Mouse (Mus musculus): ENCODE results near the gene Gm10337. TPM values are rescaled to one million over a fixed set of nuclear protein-coding genes. Genes with fewer than 3 reads are reported as not detected.

Gm10337 gene
- polyA plus RNA-seq, 1 experiment, result not detected

DNA sequence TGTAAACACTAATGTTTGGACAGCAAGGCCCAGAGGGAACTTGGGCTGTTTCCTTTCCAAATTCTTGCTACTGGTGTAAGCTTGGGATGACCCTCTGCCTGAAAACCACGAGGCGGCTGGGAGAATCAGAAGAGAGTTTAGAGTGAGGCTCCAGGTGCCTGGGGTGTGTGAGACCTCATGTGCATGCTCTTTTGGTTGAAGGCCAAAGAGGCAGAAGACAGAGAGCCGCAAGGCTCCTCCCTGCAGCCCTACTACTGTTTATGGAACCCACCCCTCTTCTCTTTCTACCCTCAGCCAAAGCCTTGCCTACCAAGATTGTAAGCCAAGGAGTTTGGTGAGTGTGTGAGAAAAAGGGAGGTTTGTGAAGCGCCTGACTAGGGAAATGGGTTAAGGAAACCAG, 12.3 kb downstream of the Gm10337 start:
- no peak for DNase-seq (ENCODE audit: extremely low spot score in 1 of 2, low spot score in 1 of 2)

- no peak for DNase-seq (ENCODE audit: extremely low spot score in 1 of 2, low spot score in 1 of 2)
Observed at GRCm38 (mm10) chr15:102516293-102516692, 12.8 kb downstream of the Gm10337 start.

DNA sequence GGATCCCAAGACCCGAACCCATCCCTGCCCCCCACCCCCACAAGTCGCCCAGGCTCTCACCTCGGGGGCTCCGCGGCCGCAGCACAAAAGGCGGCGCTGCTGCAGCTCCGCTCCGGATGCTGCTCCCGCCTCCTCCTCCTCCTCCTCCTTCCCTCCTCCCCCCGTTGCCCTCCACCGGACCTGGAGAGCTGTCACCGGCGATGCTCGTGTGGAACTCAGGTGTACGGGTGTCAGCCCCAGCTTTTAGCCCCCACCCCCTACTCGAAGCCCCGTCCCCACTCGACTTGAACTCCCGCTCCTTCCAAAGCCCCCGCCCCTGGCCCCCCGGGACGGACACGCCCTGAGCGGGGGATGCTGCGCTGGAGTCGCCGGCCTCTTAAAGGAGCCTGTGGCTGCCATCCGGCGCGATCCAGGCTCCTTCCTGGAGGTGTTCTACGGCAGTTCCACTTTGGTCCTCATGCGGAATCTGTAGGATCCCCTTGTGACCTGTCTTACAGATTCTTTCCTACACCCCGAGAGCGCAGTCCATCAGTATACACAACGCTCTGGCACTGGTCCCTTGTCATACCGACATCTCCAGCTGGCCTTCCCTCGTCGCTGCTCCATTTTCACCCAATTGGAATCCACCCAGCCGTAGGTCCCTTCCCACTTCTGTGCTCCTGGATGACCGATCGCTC, 13.3 kb downstream of the Gm10337 start, which contains the start of gene Map3k12:
TSS of gene Map3k12 (minus strand) at position 337 of the 677 bp plus-strand sequence.
- DNase-seq (ENCODE audit: extremely low spot score in 1 of 2, low spot score in 1 of 2), result peak; percentile 63 to 80

DNA sequence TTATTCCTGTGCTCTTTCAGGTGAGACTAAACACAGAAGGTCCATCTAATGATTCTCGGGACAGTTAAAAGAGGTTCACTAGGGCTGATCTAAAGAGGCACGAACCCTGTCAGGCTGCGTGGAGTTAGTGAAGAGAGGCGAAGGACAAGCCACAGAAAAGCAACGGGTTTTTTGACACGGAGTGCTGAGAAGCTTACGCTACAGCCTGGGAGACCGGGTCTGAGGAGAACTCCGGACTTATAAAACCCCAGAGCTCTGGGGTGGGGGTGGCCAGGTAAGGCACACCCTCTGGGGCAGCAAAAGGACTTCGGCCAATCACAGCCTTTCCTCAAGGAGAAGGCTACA, 14.1 kb downstream of the Gm10337 start:
- no peak for DNase-seq (ENCODE audit: extremely low spot score in 1 of 2, low spot score in 1 of 2)

GRCm38 (mm10) chr15:102517976-102518858, 14.7 kb downstream of the Gm10337 start, which contains the start of gene Tarbp2:
TSS of gene Tarbp2 (plus strand) at chr15:102518192.
- DNase-seq (ENCODE audit: extremely low spot score in 1 of 2, low spot score in 1 of 2), result peak; percentile 100

DNA sequence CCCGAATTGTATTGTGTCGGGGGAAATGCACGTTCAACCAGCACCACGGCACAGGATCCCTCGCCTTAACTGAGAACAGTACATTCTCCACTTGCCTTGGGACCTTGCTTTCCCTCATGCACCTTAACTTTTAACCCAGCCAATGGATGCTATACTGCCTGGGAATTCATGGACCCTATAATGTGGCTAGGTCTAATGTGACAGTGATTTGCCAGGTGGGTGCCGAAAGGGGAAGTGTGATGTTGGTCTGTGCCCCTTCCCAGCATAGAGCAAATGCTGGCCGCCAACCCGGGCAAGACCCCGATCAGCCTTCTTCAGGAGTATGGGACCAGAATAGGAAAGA, 15.3 kb downstream of the Gm10337 start:
- no peak for DNase-seq (ENCODE audit: extremely low spot score in 1 of 2, low spot score in 1 of 2)

DNA sequence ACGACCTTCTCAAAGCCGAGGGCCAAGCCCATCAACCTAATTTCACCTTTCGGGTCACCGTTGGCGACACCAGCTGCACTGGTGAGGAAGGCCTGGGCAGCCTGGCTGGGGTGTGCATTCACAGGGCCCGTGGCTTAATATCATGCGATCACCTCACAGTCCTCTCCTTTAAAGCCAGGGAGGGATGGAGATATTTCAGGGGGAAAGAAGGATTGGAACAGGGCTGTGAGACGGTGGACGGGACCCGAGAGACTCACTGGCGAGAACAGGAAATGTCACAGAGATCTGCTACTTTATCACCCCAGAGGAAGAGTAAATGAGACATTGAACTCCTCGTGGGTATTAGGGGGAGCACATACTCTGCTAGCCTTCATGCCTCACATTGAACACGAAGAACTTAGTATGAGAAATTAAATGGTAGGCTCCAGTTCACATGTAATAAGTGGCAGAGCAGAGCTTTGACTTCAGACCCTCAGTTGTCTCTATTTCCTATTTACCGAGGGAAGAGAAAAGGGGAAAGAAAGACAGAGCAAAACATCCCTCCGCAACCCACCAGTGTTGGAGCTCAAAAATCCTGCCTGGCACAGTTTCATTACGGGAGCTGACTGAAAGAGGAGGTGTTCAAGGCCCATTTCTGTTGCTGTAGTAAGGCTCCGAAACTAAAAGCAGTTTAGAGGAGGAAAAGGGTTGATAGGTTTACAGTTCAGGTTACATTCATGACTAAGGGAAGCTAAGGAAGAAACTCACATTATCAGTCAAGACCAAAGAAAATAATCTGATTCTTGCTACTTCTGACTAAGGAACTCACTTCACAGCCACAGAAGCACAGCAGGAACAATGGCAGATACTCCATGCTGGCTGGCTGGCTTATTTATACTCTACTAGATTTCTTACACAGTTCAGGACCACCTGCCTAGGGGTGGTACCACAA, 16.0 kb downstream of the Gm10337 start:
- DNase-seq (ENCODE audit: extremely low spot score in 1 of 2, low spot score in 1 of 2), result no peak

- DNase-seq (ENCODE audit: extremely low spot score in 1 of 2, low spot score in 1 of 2), result no peak
Observed at GRCm38 (mm10) chr15:102520416-102520815, 16.9 kb downstream of the Gm10337 start.

DNA sequence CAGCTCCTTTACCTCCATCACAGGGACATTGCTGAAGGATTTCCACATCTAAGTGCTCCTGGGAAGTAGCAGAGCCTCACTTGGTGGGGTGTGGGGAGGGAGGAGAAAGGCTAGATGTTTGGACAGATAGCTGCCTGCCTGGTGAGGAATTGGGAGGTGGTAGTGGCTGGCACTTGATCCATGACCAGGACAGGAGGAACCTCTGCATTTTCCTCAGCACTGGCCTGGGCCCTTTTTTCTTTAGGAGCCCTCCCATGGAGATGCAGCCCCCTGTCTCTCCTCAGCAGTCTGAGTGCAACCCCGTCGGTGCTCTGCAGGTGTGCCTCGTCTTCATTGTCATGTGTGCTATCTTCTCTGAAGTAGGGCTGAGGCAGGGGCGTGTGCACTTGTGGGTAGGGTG, 18.0 kb downstream of the Gm10337 start:
- DNase-seq (ENCODE audit: extremely low spot score in 1 of 2, low spot score in 1 of 2), result no peak

DNA sequence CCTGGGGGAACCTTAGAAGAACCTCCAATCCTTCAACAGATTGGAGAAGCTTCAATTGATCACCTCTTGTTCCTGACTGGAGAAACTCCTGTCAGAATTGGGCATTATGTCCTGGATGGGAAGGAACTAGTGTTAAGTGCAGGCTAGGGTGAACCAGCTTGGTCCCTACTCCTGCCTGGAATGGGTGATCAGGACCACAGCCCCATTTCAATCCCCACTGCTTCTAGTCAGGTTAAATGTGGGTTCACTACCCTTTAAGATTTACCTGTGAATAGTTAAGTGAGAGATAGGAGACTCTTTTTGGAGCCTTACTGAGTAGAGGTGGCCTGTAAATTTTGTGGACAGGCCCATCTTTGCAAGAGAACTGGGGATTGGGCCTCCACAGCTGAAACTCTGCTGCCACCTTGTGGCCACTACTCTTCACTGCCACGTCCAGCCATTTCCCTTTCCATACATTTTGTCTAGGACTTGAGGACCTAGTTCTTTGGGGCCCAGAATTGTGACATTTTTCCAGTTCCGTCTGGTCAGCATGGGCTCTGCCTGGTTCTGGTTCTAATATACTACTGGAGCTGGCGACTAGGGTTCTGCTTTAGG, 21.5 kb downstream of the Gm10337 start, which contains the start of gene Npff:
TSS of gene Npff (minus strand) at position 51 of the 594 bp plus-strand sequence.
- peak; percentile 71 to 91 for DNase-seq (ENCODE audit: extremely low spot score in 1 of 2, low spot score in 1 of 2)

GRCm38 (mm10) chr15:102526111-102527002, 22.8 kb downstream of the Gm10337 start:
- no peak for DNase-seq (ENCODE audit: extremely low spot score in 1 of 2, low spot score in 1 of 2)

DNA sequence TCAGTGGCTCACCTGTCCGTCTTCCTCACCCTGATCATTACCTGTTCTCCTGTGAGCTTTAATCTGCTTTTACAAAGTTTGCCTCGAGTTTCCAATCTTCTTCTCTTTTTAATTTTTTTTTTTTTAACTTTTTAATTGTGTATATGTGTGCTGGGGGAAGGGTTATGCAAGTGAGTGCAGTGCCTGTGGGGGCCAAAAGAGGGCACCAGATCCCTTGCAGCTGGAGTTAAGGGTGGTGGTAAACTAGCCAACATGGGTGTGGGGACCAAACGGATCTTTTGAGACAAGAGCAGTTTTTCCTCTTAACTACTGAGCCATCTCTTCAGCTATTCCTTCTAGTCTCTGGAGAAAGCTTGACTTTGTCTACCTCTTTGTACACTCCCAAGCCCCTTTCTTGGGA, 24.4 kb downstream of the Gm10337 start:
- DNase-seq (ENCODE audit: extremely low spot score in 1 of 2, low spot score in 1 of 2), result no peak

GRCm38 (mm10) chr15:102528396-102528795, 24.9 kb downstream of the Gm10337 start:
- DNase-seq (ENCODE audit: extremely low spot score in 1 of 2, low spot score in 1 of 2), result no peak

GRCm38 (mm10) chr15:102530566-102530965, 27.0 kb downstream of the Gm10337 start:
- DNase-seq (ENCODE audit: extremely low spot score in 1 of 2, low spot score in 1 of 2), result no peak

GRCm38 (mm10) chr15:102531586-102531985, 28.1 kb downstream of the Gm10337 start:
- no peak for DNase-seq (ENCODE audit: extremely low spot score in 1 of 2, low spot score in 1 of 2)

DNA sequence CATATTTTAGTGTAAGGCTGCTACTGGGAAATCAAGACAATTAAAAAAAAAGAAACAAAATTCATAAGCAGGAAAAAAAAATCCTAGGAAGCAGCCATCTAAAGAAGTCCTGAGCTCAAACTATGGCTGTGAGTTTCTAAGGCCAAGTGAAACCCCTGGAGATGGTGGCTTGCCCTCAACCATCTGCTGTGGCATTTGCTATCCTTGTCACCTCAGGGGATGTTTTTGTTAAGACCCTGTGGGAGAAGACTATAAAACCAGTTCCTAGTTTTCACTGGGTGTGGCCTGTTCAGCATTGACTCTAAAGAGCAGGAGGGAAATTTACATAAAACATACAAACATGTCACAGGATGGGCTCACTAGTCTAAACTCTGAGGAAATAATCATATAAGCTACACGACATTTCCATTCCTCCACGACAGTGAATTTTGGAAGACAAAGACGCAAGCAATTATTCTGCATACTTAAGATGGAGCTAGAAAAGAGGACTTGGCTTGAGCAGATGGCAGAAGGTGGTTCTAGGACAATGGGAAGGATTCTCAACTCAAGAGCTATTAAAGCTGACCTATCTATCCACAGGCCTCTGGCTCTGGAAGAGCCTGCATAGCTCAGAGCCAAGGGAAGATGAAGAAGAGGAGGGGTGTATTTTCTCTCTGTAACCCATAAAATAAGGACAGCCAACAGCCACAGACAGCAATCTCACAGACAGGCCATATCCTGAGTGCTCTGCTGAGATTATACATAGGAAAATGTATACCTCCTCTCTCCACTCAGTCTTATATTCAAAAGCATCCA, 28.8 kb downstream of the Gm10337 start:
- no peak for DNase-seq (ENCODE audit: extremely low spot score in 1 of 2, low spot score in 1 of 2)

DNA sequence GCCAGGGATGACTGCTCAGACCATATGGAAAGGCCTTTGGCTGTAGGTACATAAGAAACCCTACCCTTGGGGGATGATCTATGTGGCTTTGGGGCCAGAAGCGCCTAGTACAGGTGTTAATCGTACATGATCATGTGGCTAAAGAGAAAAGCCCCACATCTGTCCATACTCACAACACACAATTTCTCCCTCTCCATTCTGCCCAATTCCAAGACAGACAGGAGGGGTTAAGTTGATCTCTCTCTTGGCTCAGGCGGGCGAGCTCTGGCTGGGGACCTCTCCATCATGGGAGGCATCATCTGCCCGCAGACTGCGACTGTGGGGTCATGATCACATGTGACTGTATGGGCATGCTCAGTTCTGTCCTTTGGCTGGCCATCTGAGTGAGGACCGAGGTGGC, 30.4 kb downstream of the Gm10337 start:
- no peak for DNase-seq (ENCODE audit: extremely low spot score in 1 of 2, low spot score in 1 of 2)

GRCm38 (mm10) chr15:102544801-102545200, 41.3 kb downstream of the Gm10337 start:
- DNase-seq (ENCODE audit: extremely low spot score in 1 of 2, low spot score in 1 of 2), result no peak

- no peak for DNase-seq (ENCODE audit: extremely low spot score in 1 of 2, low spot score in 1 of 2)
Observed at GRCm38 (mm10) chr15:102546246-102546645, 42.7 kb downstream of the Gm10337 start.

Measured in frontal cortex, adult 2 months (tissue).